Mouse (Mus musculus): ENCODE data around the gene Glg1. TPM values are rescaled to one million over a fixed set of nuclear protein-coding genes. Genes with fewer than 3 reads are reported as not detected.
"Not testable (repeated sequence)": the region's sequence is repeated elsewhere in the genome, so short reads cannot be mapped to it uniquely, and the experiment has no call there.

Gene Glg1
- polyA plus RNA-seq, 1 experiment from 2014 or later: 97.6 TPM

DNA sequence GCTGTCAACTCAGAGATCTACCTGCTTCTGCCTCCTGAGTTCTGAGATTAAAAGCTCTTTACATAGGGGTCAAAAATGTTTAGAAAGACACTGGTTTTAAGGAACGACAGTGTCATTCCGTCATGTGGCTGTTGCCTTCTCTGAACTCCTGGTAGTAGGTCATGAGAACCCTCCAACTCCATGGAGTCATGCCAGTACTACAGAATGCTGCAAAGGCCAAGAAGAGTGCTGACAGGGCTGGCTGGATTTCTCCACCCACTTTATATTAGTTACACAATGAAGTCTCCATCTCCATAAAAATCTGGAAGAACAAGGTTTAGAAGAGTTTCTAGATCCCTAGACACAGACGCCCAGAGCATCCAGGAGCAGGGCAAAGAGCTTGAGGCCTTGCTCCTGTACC lies 61.0 kb downstream of the Glg1 start:
- Histone ChIP-seq H3K4me3 (no peak overlapping the region), H3K4me1 (no peaks in the 10 kb centered on the region), H3K4me2 (replicated peaks) (no peak overlapping the region), H3K9me3 (no peaks in the 10 kb centered on the region), H3K27ac (no peak overlapping the region), H3K9ac (no peak overlapping the region), H3K27me3 (no peaks in the 10 kb centered on the region), H3K36me3 (peaks cover 43% of the 10 kb centered on the region)
- ATAC-seq (ENCODE audit: insufficient number of reproducible peaks, insufficient read depth, low FRiP score, low TSS enrichment): no peak
- 93% methylated on average over 3 of the region's 3 CpGs for WGBS

DNA sequence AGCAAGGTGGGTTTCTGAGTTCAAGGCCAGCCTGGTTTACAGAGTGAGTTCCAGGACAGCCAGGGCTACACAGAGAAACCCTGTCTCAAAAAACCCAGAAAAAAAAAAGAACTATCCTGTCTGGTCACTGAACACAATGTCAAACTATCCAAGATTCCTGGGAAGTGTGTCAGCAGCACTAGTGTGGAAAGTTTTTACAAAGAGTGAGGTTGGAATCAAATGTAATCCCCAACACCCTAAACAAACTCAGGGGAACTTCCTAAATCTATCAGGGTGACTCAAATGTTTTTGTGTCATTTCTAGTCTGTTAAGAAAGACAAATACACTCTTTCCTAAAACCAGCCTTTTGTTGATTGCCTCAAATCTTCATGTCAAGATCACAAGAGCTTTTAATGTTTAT lies 62.8 kb downstream of the Glg1 start:
- peaks cover 50% of the 10 kb centered on the region for H3K36me3 ChIP-seq

DNA sequence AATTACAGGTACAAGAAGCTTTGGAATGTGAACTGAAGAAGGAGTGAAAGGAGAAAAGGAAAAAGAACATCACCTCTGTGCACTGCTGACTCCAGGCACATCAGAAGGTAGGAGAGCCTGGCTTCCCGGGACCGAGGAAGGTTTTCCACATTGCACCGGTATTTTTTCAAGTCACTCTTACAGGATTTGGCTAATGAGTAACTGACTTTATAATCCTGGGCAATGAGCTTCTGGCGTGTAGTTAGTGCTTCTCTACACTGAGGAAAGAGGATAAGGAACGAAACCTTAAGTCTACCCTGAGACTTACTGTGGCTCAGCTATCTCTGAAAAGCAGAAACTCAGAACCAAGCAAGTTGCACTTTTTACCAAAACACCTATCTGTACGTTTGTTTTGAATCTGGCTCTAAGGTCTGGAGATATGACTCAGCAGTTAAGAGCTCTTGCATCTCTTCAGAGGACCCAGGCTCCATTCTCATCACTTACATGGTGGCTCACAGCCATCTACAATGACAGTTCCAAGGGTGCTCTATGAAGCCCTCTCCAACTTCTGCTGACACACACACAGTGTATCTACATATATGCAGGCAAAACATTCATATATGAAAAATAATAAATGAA lies 70.3 kb downstream of the Glg1 start:
- Histone ChIP-seq H3K4me3 (no peak overlapping the region), H3K9me3 (no peaks in the 10 kb centered on the region), H3K27me3 (no peaks in the 10 kb centered on the region), H3K27ac (no peak overlapping the region), H3K36me3 (peaks cover 33% of the 10 kb centered on the region), H3K4me2 (replicated peaks) (no peak overlapping the region), H3K4me1 (no peaks in the 10 kb centered on the region), H3K9ac (no peak overlapping the region)
- 89% methylated on average over 6 of the region's 6 CpGs for WGBS
- no peak for ATAC-seq (ENCODE audit: insufficient number of reproducible peaks, insufficient read depth, low FRiP score, low TSS enrichment)

More for the DNA sequence above, 62.8 kb downstream of the Glg1 start:
- Histone ChIP-seq H3K27ac (no peak overlapping the region), H3K9me3 (no peaks in the 10 kb centered on the region), H3K27me3 (no peaks in the 10 kb centered on the region), H3K9ac (no peak overlapping the region), H3K4me1 (no peaks in the 10 kb centered on the region), H3K4me3 (no peak overlapping the region), H3K4me2 (replicated peaks) (no peak overlapping the region)
- no peak for ATAC-seq (ENCODE audit: insufficient number of reproducible peaks, insufficient read depth, low FRiP score, low TSS enrichment)

DNA sequence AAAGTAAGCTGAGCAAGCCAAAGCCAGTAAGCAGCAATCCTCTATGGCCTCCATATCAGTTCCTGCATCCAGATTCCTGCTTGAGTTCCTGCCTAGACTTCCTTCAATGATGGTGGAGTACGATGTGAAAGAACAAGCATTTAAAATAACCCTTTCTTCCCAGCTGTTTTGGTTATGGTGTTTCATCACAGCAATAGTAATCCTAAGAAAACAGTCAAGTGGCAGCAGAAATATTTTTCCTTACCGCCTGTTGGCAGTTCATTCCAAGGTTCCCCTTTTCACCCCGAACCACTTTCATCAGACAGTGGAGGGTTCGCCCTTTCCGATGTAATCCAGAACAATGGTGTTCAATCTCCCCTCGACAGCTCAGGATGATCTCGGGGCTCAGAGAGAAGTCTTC lies 71.5 kb downstream of the Glg1 start:
- peaks cover 44% of the 10 kb centered on the region for H3K36me3 ChIP-seq
- ATAC-seq (ENCODE audit: insufficient number of reproducible peaks, insufficient read depth, low FRiP score, low TSS enrichment): no peak
- H3K4me2 ChIP-seq (replicated peaks): no peak overlapping the region
- no peaks in the 10 kb centered on the region for H3K27me3 ChIP-seq
- no peaks in the 10 kb centered on the region for H3K9me3 ChIP-seq
- no peak overlapping the region for H3K9ac ChIP-seq
- no peak overlapping the region for H3K4me3 ChIP-seq
- no peaks in the 10 kb centered on the region for H3K4me1 ChIP-seq
- 91% methylated on average over 7 of the region's 7 CpGs for WGBS
- H3K27ac ChIP-seq: no peak overlapping the region

DNA sequence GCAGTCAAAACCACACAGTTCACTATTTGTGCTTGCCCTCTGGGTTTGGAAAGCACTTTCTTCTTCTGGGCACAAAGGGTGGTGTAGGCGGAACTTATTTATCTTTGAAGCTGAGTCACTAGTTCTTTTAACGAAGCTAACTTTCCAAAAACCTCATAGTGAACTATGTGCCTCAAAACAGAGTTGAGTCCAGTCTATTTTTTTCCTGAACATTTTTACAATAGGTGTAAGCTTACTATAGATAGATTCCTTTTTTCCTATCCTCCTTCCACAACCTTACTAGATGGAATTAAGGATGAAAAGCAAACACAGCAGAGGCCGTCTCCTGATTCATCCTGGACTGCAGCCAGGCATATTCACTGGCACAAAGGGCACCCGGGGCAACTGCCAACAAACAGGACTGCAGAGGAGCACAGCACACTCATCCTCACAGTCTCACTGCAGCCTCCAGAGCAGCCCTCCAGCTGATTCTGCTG lies 73.5 kb downstream of the Glg1 start:
- WGBS: 86% methylated on average over 4 of the region's 4 CpGs
- H3K4me1 ChIP-seq: no peaks in the 10 kb centered on the region
- H3K9me3 ChIP-seq: no peaks in the 10 kb centered on the region
- no peak overlapping the region for H3K9ac ChIP-seq
- no peaks in the 10 kb centered on the region for H3K27me3 ChIP-seq
- peaks cover 52% of the 10 kb centered on the region for H3K36me3 ChIP-seq
- H3K4me2 ChIP-seq (replicated peaks): no peak overlapping the region
- ATAC-seq (ENCODE audit: insufficient number of reproducible peaks, insufficient read depth, low FRiP score, low TSS enrichment): no peak
- H3K4me3 ChIP-seq: no peak overlapping the region
- no peak overlapping the region for H3K27ac ChIP-seq

DNA sequence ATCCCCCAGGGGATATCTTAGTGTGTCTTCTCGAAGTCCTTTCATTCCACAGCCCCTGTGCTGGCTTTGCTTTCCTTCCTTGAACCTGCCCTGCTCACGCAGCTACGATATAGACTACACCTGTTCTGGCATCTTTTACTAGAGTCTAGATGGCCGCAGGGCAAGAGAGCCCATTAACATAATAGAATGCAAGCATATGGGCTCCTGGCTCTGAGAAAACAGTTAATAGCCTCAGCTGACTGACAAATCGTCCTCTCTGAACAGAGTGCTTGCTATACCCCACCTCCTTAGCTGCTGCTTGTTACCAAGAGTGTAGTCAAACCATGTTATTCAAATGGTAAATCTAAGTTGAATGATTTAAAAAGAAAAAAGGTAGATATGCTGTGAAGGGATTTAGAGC lies 87.4 kb downstream of the Glg1 start:
- Histone ChIP-seq H3K27ac (no peak overlapping the region), H3K27me3 (no peaks in the 10 kb centered on the region), H3K4me2 (replicated peaks) (no peak overlapping the region), H3K4me1 (no peaks in the 10 kb centered on the region), H3K9me3 (no peaks in the 10 kb centered on the region), H3K9ac (no peak overlapping the region), H3K36me3 (peaks cover 82% of the 10 kb centered on the region), H3K4me3 (no peak overlapping the region)
- ATAC-seq (ENCODE audit: insufficient number of reproducible peaks, insufficient read depth, low FRiP score, low TSS enrichment): no peak
- WGBS: 82% methylated on average over 5 of the region's 5 CpGs

DNA sequence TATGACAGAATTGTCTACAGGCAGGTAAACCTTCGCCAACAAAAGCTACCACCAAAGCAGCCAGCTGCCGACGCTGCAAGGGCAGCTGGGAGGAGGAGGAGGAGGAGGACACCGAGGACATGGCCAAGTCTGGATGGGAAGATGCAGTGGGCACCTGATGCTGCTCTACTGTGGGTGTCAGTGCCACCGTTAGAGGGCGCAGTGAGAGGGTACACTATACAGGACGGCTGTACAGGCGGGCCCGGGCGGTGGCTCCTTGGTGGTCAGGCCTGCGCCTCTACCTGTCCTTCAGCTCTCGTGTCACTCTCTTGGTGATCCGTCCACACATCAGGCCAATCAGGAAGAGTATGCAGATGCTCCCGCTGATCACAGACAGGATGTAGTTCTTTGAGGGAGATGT lies 101.4 kb downstream of the Glg1 start:
- Histone ChIP-seq H3K4me2 (replicated peaks) (no peak overlapping the region), H3K27ac (no peak overlapping the region), H3K36me3 (peaks cover 84% of the 10 kb centered on the region), H3K27me3 (no peaks in the 10 kb centered on the region), H3K4me1 (no peaks in the 10 kb centered on the region), H3K4me3 (no peak overlapping the region), H3K9ac (no peak overlapping the region), H3K9me3 (no peaks in the 10 kb centered on the region)
- WGBS: 56% methylated on average over 14 of the region's 14 CpGs
- ATAC-seq (ENCODE audit: insufficient number of reproducible peaks, insufficient read depth, low FRiP score, low TSS enrichment): no peak

DNA sequence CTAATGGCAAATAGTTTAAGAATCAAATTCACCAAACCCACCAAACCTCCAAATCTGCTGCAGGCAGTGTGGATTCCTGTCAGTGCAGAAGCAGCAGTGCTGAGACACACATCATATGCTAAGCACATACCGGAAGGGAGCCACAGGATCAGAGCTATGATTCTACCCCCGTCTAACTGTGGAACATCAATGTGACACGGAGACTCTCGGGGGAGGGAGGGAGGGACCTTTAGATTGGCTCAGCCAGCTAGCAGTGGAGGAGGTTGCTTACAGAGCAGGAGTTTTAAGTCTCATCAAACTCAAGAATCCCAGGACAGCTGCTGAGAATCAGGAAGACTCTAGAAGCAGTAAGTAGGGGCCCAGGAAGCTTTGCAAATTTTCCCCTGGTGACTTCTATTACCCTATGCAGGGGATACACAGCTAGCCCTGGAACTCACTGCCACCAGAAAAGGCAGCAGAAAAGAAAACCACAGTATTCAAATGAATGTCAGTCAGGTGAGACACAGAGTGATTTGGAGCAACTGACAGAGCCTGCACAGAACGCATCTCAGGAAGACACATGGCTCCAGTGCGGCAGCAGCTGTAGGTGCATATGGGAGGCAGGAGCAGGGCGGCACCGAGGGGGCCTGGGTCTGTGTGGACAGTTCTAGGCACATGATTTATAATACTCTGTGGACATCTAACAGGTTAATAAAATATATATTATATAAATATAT lies 103.1 kb downstream of the Glg1 start:
- Histone ChIP-seq H3K27me3 (no peaks in the 10 kb centered on the region), H3K4me1 (no peaks in the 10 kb centered on the region), H3K9ac (no peak overlapping the region), H3K9me3 (no peaks in the 10 kb centered on the region), H3K4me2 (replicated peaks) (no peak overlapping the region), H3K36me3 (peaks cover 75% of the 10 kb centered on the region), H3K27ac (no peak overlapping the region), H3K4me3 (no peak overlapping the region)
- no peak for ATAC-seq (ENCODE audit: insufficient number of reproducible peaks, insufficient read depth, low FRiP score, low TSS enrichment)
- 88% methylated on average over 8 of the region's 8 CpGs for WGBS

DNA sequence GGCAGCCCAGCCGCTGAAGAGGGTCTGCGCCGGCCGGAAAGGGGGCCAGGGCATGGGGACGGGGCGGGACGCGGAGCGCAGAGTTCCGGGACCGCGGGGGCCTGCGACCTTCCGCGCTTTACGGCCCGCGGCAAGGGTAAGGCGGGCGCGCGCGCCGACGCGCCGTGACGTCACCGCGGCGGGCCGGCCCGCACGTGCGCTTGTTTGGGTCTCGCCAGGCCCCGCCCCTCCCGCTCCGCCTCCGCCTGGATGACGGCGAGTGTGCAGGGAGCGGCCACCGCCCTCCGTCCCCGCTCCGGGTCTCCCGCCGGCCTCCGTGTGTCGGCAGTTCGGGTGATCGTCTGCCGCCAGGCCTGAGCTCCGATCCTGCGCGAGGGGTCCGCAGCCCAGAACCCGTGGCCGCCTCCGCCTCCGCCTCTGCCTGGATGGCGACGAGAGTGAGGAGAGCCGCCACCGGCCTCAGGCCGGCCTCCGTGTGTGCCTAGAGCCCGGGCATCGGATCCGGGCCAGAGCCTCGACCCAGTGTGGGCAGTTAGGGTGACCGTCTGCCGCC lies 113.5 kb downstream of the Glg1 start:
- 0 out of 2 replicates have a peak overlapping the region, but pooled peaks have one; percentile 30 for H3K27ac ChIP-seq

DNA sequence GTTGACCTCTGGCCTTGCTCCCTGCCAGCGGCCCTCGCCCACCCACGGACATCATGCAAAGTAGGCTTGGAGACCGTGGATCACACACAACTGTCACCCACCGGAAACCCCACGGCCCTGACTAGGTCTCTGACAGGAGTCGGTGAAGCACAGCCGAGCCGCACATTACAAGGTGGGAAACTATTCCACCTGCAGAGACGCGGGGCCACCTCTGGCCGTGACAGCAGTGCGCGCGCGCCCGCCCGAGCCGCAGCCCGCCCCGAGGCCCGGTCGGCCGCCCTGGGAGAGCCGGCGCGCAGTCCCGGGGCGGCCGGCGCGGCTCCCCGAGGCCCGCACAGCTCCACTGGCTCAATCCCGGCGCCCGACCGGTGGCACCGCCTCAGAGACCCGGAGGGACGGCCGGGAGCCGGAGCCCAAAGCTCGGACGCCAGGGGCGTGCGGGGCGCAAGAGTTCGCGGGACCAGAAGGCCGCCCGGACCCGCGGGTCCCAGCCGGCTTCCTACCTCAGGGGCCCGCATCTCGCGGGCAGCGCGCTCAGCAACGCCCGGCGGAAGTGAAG lies 114.0 kb downstream of the Glg1 start:
- ATAC-seq (ENCODE audit: insufficient number of reproducible peaks, insufficient read depth, low FRiP score, low TSS enrichment); H3K27ac ChIP-seq; H3K9me3 ChIP-seq; H3K4me1 ChIP-seq; H3K36me3 ChIP-seq; H3K27me3 ChIP-seq: not testable (repeated sequence)
- under 1% methylated on average over 63 of the region's 63 CpGs for WGBS
- Histone ChIP-seq H3K4me2 (replicated peaks) (peak overlapping the region; percentile 80), H3K4me3 (peak overlapping the region; percentile 64), H3K9ac (peak overlapping the region; percentile 78)

More for the DNA sequence above, 113.5 kb downstream of the Glg1 start:
- not testable (repeated sequence) for H3K4me1 ChIP-seq, H3K36me3 ChIP-seq, H3K27me3 ChIP-seq, H3K9me3 ChIP-seq
- ATAC-seq (ENCODE audit: insufficient number of reproducible peaks, insufficient read depth, low FRiP score, low TSS enrichment): peak; percentile 93
- peak overlapping the region; percentile 64 for H3K4me3 ChIP-seq
- under 1% methylated on average over 46 of the region's 74 CpGs for WGBS
- peak overlapping the region; percentile 85 for H3K4me2 ChIP-seq (replicated peaks)
- H3K9ac ChIP-seq: peak overlapping the region; percentile 78

DNA sequence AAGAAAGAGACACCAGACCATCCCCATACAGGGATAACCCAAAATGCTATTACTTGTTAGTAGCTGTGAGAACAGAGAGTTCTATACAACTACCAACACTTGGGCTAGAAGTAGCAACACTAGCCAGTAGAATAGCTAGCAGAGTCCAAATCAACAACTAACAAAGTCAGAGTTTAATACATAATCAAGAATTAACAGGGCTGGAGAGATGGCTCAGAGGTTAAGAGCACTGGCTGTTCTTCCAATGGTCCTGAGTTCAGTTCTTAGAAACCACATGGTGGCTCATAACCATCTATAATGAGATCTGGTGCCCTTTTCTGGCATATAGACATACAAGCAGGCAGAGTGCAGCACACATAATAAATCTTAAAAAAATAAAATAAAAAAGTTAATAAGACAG lies 116.5 kb downstream of the Glg1 start:
- no peak overlapping the region for H3K4me3 ChIP-seq
- peaks cover 10% of the 10 kb centered on the region; the same call in 1 of the 2 replicates for H3K4me1 ChIP-seq
- no peak overlapping the region for H3K4me2 ChIP-seq (replicated peaks)
- H3K9me3 ChIP-seq: no peaks in the 10 kb centered on the region
- H3K27me3 ChIP-seq: no peaks in the 10 kb centered on the region
- H3K9ac ChIP-seq: no peak overlapping the region
- no peak for ATAC-seq (ENCODE audit: insufficient number of reproducible peaks, insufficient read depth, low FRiP score, low TSS enrichment)
- H3K27ac ChIP-seq: no peak overlapping the region
- H3K36me3 ChIP-seq: peaks cover 7% of the 10 kb centered on the region; the same call in 1 of the 2 replicates

DNA sequence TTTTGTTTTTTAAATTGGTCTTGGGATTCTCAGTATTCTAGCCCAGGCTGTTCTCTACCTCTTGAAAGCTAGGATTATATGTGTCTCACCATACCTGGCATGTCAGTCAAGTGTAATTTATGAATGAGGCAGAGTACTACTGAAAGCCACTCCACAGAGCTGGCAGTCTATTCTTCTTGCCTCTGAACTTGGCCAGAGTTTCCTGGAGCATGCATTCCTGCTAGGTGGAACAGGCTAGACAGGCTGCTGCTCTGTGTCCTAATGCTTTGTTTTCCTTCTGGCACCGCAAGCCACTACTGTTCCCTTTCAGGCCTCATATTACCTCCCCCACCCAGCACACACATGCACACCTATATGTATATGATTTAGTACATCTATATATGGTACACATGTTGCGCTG lies 128.3 kb downstream of the Glg1 start:
- Histone ChIP-seq H3K4me3 (no peak overlapping the region), H3K4me1 (no peaks in the 10 kb centered on the region), H3K27me3 (no peaks in the 10 kb centered on the region), H3K9me3 (no peaks in the 10 kb centered on the region), H3K36me3 (peaks cover 66% of the 10 kb centered on the region), H3K4me2 (replicated peaks) (no peak overlapping the region), H3K27ac (no peak overlapping the region), H3K9ac (no peak overlapping the region)
- no peak for ATAC-seq (ENCODE audit: insufficient number of reproducible peaks, insufficient read depth, low FRiP score, low TSS enrichment)
- WGBS: 94% methylated on average over 2 of the region's 2 CpGs

Data from embryonic facial prominence, embryonic 12.5 days (tissue).